Mouse (Mus musculus) CD4-positive helper T cell, adult 2 months (primary cell): ENCODE results near the gene Krtap4-8.
"Not testable (repeated sequence)": the region's sequence is repeated elsewhere in the genome, so short reads cannot be mapped to it uniquely, and the experiment has no call there.

Experiments used
- DNase-seq: peaks from one replicate; pipeline ENCODE4 v3.0.0-alpha.2; 2012; ENCODE audit warnings: low read depth, missing footprints, low spot score

Krtap4-8 gene

GRCm38 (mm10) chr11:99780604-99781003 lies at the start of gene Krtap4-8:
Krtap4-8 (minus strand) TSS chr11:99780704.
- DNase-seq = no peak

- DNase-seq = not testable (repeated sequence)
Measured at GRCm38 (mm10) chr11:99815566-99815965, 35.1 kb upstream of the Krtap4-8 start, which contains the start of gene Gm11564. Gm11564 (minus strand) TSS chr11:99815666.

GRCm38 (mm10) chr11:99809792-99810191 lies 29.3 kb upstream of the Krtap4-8 start, which contains the start of gene Krtap4-13:
Krtap4-13 (minus strand) TSS chr11:99809892.
- not testable (repeated sequence) for DNase-seq

GRCm38 (mm10) chr11:99804346-99804745 lies 23.8 kb upstream of the Krtap4-8 start, which contains the start of gene Gm11554:
Gm11554 (minus strand) TSS chr11:99804446.
- DNase-seq = not testable (repeated sequence)

GRCm38 (mm10) chr11:99798832-99799231 lies 18.3 kb upstream of the Krtap4-8 start, which contains the start of gene Gm11569:
Gm11569 (minus strand) TSS chr11:99798932.
- DNase-seq = not testable (repeated sequence)

- no peak for DNase-seq
Measured at GRCm38 (mm10) chr11:99793367-99793766, 12.9 kb upstream of the Krtap4-8 start, which contains the start of gene Gm11596. Gm11596 (minus strand) TSS chr11:99793467.

GRCm38 (mm10) chr11:99784900-99785299 lies 4.4 kb upstream of the Krtap4-8 start, which contains the start of gene Krtap4-9:
Krtap4-9 (plus strand) TSS chr11:99785200.
- DNase-seq = not testable (repeated sequence)

- no peak for DNase-seq
Measured at GRCm38 (mm10) chr11:99778401-99778800, 2.1 kb downstream of the Krtap4-8 start.

- DNase-seq = not testable (repeated sequence)
Measured at GRCm38 (mm10) chr11:99772813-99773212, 7.7 kb downstream of the Krtap4-8 start, which contains the start of gene Gm11595. Gm11595 (minus strand) TSS chr11:99772913.

- no peak for DNase-seq
Measured at GRCm38 (mm10) chr11:99768410-99768809, 12.1 kb downstream of the Krtap4-8 start.

GRCm38 (mm10) chr11:99758877-99759276 lies 21.6 kb downstream of the Krtap4-8 start:
- DNase-seq = no peak

- no peak for DNase-seq
Measured at GRCm38 (mm10) chr11:99743985-99744384, 36.5 kb downstream of the Krtap4-8 start.

- no peak for DNase-seq
Measured at GRCm38 (mm10) chr11:99734190-99734589, 46.3 kb downstream of the Krtap4-8 start, which contains the start of gene Gm14180. Gm14180 (minus strand) TSS chr11:99734290.
